Mouse (Mus musculus) lung, embryonic 15.5 days (tissue): ENCODE data around the gene Mef2b. TPM values are rescaled to one million over a fixed set of nuclear protein-coding genes. Genes with fewer than 3 reads are reported as not detected.
A peak's percentile ranks its signal among the peaks of the same experiment; 100 is the strongest.

Source experiments
- ATAC-seq: fragments of 200-750 bp; cut with Nextera tagmentation; 2 replicates; pipeline ENCODE4 v1.8.0; 2017; ENCODE audit warnings: moderate number of reproducible peaks, borderline replicate concordance; ENCODE audit not compliant: low FRiP score, low TSS enrichment; ENCODE audit errors: extremely low read depth
- H3K27ac ChIP-seq: fragments of 300-500 bp; sonication (generic); 2 replicates; pipeline ENCODE4 v1.5.1; 2015; ENCODE audit warnings: moderate library complexity, mild to moderate bottlenecking, inconsistent platforms
- H3K27me3 ChIP-seq: fragments of 300-500 bp; sonication (generic); 2 replicates; pipeline ENCODE4 v1.6.1; 2015; ENCODE audit warnings: inconsistent platforms
- H3K36me3 ChIP-seq: fragments of 300-500 bp; sonication (generic); 2 replicates; pipeline ENCODE4 v1.6.1; 2015; ENCODE audit warnings: inconsistent platforms
- H3K4me1 ChIP-seq: fragments of 300-500 bp; sonication (generic); 2 replicates; pipeline ENCODE4 v1.6.1; 2015; ENCODE audit warnings: inconsistent platforms
- H3K4me2 ChIP-seq: fragments of 300-500 bp; sonication (generic); 2 replicates; pipeline ENCODE4 v1.6.1; 2015; ENCODE audit warnings: inconsistent platforms, mild to moderate bottlenecking, moderate library complexity
- H3K4me3 ChIP-seq: fragments of 300-500 bp; sonication (generic); 2 replicates; pipeline ENCODE4 v1.5.1; 2015; ENCODE audit warnings: mild to moderate bottlenecking, inconsistent platforms
- H3K9ac ChIP-seq: fragments of 300-500 bp; sonication (generic); 2 replicates; pipeline ENCODE4 v1.6.1; 2015; ENCODE audit warnings: inconsistent platforms
- H3K9me3 ChIP-seq: fragments of 300-500 bp; sonication (generic); 2 replicates; pipeline ENCODE4 v1.6.1; 2016; ENCODE audit warnings: inconsistent platforms
- WGBS: fragments of 180-500 bp; shearing (Covaris S2); methylation state at CpG from one replicate; pipeline ENCODE4 v1.1.7; 2015; 5-methylcytosine and 5-hydroxymethylcytosine counted together
- polyA plus RNA-seq: library from polyadenylated mRNA; unstranded; fragments of >200 nt; fragmentation: Nextera tagmentation; extraction: Ambion mirVana; gene quantifications from 2 replicates; pipeline ENCODE4 v1.2.1, GENCODE M21; 2015

Gene Mef2b
- polyA plus RNA-seq, 1 experiment from 2014 or later: 0.22 TPM

DNA sequence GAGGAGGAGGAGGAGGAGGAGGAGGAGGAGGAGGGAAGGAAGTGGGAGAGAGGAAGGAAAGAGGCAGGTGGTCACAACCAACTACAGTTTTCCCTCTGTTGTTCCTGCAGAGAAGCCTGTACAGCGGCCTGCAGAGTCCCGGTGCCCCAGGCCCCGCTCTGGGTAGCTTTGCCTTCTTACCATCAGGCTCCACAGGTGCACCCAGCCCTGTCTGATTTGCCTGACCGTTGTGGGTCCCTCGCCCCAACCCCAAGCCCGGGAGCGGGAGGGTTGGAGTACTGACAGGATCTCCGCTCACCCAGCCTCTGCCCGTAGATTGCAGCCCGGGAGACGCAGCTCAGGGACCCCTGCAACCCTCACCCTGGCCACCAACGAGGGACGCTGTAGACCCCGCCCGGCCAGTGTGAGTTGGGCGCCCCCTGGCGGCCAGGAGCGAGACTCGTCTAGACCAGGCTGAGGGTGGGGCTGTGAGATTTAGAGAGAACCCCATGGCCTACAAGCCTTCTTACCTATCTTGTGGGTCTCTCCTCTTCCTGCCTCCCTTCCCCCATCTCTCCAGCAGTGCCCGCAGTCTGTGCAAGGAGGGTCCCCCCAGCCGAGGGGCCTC is 27.1 kb downstream of the Mef2b start:
- Histone ChIP-seq H3K4me3 (0 out of 2 replicates have a peak overlapping the region, but pooled peaks have one; percentile 18), H3K27ac (no peak overlapping the region), H3K9ac (0 out of 2 replicates have a peak overlapping the region, but pooled peaks have one; percentile 17), H3K9me3 (no peaks in the 10 kb centered on the region), H3K27me3 (peaks cover 22% of the 10 kb centered on the region), H3K36me3 (no peaks in the 10 kb centered on the region), H3K4me2 (peak overlapping the region; percentile 50), H3K4me1 (peaks cover 6% of the 10 kb centered on the region)
- WGBS: under 1% methylated on average over 21 of the region's 21 CpGs
- ATAC-seq: peak; percentile 80

DNA sequence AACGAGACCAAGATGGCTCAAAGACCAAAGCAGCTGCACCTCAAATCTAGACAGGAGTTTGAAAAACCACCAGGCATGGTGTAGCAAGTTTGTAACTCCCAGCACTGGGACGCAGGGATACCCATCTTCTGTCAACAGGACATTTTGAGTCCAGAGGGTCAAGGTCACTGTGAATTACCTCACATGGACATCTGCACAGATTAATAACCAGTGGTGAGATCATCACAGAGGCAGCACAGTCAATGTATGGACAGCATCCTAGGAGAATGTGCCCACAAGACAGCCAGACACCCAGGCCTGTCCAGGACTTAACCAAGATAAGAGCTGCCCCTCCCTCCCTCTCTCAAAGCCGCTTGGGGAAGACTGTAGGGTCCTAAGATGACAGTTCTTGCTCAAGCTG is 30.6 kb downstream of the Mef2b start:
- Histone ChIP-seq H3K27ac (no peak overlapping the region), H3K9me3 (no peaks in the 10 kb centered on the region), H3K4me1 (peaks cover 22% of the 10 kb centered on the region), H3K4me2 (no peak overlapping the region), H3K9ac (no peak overlapping the region), H3K27me3 (peaks cover 14% of the 10 kb centered on the region), H3K4me3 (no peak overlapping the region), H3K36me3 (no peaks in the 10 kb centered on the region)
- WGBS: 66% methylated on average over 3 of the region's 3 CpGs
- ATAC-seq: no peak

DNA sequence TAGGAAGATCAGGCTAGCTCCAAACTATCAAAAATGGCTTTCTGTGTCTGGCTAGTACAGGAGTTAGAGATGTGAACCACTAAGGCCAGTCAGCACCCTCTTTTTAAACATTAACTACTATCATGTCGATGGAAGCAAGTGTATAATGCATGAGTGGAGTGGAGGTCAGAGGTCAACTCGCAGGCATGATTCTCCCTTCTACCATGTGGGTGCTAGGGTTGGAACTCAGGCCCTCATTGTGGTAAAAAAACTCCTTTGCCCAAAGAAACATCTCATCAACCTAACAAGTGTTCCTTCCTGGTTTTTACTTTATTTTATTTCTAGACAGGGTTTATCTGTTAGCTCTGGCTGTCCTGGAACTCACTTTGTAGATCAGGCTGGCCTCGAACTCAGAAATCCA is 31.2 kb downstream of the Mef2b start:
- ATAC-seq: no peak
- Histone ChIP-seq H3K27ac (no peak overlapping the region), H3K4me2 (no peak overlapping the region), H3K36me3 (no peaks in the 10 kb centered on the region), H3K4me3 (no peak overlapping the region), H3K27me3 (peaks cover 7% of the 10 kb centered on the region; the same call in 1 of the 2 replicates), H3K9ac (no peak overlapping the region), H3K4me1 (peaks cover 22% of the 10 kb centered on the region), H3K9me3 (no peaks in the 10 kb centered on the region)
- 68% methylated on average over 3 of the region's 3 CpGs for WGBS

DNA sequence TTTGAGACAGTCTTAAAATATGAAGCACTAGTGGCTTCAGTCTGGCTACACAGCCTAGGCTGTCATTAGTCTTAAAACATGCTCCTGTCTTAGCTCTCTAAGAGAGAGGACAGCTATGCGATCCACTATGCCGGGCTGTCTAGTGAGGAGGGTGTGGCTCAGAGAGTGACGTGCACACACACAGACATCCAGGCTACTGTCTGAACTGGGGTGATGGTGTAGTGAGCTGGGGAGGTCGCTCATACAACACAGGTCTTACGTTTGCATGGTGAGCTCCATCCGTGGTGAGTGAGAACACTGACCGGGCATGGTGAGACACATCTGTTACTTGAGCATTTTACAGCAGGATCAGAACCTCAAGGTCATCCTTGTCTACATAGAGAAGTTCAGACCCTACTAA is 31.7 kb downstream of the Mef2b start:
- Histone ChIP-seq H3K27ac (no peak overlapping the region), H3K4me2 (no peak overlapping the region), H3K4me1 (peaks cover 22% of the 10 kb centered on the region), H3K9ac (no peak overlapping the region), H3K27me3 (peaks cover 3% of the 10 kb centered on the region; the same call in 1 of the 2 replicates), H3K4me3 (no peak overlapping the region), H3K9me3 (no peaks in the 10 kb centered on the region), H3K36me3 (no peaks in the 10 kb centered on the region)
- no peak for ATAC-seq
- WGBS: 84% methylated on average over 7 of the region's 7 CpGs

DNA sequence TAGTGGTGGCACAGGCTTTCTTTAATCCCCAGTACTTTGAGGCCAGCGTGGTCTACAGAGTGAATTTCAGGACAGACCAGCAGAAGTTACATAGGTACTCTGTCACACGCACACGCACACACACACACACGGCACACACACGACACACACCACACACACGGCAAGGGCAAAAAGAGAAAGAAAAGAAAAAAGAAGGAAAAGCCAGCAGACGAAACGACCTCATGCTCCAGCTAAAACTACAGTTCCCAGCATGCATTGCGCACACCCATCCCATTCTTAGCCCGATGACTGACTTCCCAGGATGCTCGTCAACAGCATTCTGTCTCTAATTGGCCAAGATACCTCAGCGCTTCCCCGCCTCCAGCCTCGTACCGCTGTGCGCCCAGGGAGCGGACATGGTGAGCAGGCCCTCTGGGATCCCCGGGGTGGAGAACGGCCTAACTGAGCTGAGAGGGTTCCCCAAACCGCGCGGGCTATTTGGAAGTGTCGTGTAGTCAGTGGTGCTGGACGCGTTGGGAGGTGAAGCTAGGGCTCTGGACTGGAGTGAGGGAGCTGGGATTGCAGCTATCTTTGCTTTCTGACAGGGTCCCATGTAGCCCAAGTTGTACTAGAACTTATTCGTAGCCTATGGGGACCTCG is 32.7 kb downstream of the Mef2b start, which contains the start of gene Tmem161a:
Tmem161a (plus strand) TSS at position 314 of the 639 bp plus-strand sequence.
- Histone ChIP-seq H3K4me2 (peak within 1 kb of the TSS; percentile 56), H3K4me1 (peaks cover 17% of the 10 kb centered on the region), H3K9ac (peak within 1 kb of the TSS; percentile 56), H3K27ac (peak within 1 kb of the TSS; percentile 29; the same call in 1 of the 2 replicates), H3K4me3 (peak within 1 kb of the TSS; percentile 52), H3K9me3 (no peaks in the 10 kb centered on the region), H3K27me3 (no peaks in the 10 kb centered on the region), H3K36me3 (peaks cover 5% of the 10 kb centered on the region; the same call in 1 of the 2 replicates)
- ATAC-seq: peak; percentile 96
- 2% methylated on average over 27 of the region's 27 CpGs for WGBS

DNA sequence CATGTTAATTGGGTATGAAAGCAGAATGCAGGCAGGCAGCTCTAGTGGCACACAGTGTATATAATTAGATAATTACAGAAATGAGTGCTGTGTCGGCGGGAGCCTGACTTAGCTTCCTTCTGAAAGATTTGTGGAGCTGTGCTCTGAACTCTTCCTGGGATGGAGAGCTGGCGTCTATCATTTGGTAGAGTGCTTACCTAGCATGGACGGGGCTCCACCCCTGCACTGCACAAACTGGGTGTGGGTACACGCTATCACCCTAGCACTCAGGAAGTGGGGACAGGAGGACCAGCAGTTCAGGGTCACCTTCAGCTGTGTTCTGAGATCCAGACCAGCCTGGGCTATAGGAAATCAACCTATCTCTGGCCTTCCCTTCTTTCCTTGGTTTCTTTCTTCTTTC is 33.8 kb downstream of the Mef2b start:
- Histone ChIP-seq H3K27ac (no peak overlapping the region), H3K9ac (no peak overlapping the region)

DNA sequence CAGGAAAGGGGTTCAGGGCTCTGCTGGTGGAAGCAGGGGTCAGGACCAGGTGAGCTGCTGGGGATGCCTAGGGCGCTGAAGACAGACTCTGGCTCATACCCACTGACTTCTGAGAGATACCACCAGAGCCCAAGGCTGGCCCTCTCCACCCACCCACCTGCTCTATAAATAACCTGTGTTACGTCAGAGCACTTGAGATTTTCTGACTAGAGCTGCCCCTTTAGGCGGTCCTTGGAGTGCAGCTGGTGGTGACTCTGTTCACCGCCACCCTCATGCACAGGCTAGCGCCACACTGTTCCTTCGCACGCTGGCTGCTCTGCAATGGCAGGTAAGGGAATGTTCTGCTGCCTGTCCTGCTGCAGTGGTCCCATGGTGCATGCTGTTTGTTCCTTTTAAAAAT is 34.6 kb downstream of the Mef2b start:
- WGBS: 57% methylated on average over 7 of the region's 7 CpGs
- Histone ChIP-seq H3K4me2 (0 out of 2 replicates have a peak overlapping the region, but pooled peaks have one; percentile 13), H3K4me1 (peaks cover 17% of the 10 kb centered on the region), H3K9ac (no peak overlapping the region), H3K27ac (no peak overlapping the region), H3K36me3 (peaks cover 14% of the 10 kb centered on the region; the same call in 1 of the 2 replicates), H3K4me3 (no peak overlapping the region), H3K27me3 (no peaks in the 10 kb centered on the region), H3K9me3 (no peaks in the 10 kb centered on the region)
- ATAC-seq: 0 out of 2 replicates have a peak, but pooled peaks have one; percentile 3

More for the DNA sequence above, 33.8 kb downstream of the Mef2b start:
- Histone ChIP-seq H3K9me3 (no peaks in the 10 kb centered on the region), H3K36me3 (peaks cover 9% of the 10 kb centered on the region; the same call in 1 of the 2 replicates), H3K27me3 (no peaks in the 10 kb centered on the region), H3K4me3 (no peak overlapping the region; the same call in 1 of the 2 replicates), H3K4me2 (peak overlapping the region; percentile 56; the same call in 1 of the 2 replicates), H3K4me1 (peaks cover 17% of the 10 kb centered on the region)
- no peak for ATAC-seq
- 75% methylated on average over 5 of the region's 5 CpGs for WGBS

DNA sequence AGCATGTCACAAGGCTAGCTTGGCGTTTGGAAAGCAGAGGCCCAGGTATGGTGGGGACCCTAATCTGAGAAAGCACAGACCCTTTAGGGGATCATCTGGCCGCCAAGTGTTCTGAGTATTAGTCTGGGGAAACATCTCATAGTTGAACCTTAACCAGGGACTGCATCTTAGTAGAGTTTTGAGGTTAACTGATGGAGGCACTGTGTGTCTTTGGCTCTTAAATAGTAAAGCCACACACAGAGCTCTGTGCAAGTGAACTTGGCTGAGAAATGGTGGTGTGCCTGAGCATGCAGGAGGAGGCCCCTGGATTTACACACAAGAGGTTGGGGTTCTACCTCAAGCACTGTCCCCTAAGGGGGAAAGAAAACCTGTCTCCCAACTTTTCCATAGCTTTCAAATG is 38.7 kb downstream of the Mef2b start:
- peaks cover 44% of the 10 kb centered on the region for H3K36me3 ChIP-seq
- H3K4me2 ChIP-seq: no peak overlapping the region
- H3K27me3 ChIP-seq: no peaks in the 10 kb centered on the region
- WGBS: 90% methylated on average over 2 of the region's 2 CpGs
- no peaks in the 10 kb centered on the region for H3K9me3 ChIP-seq
- H3K4me1 ChIP-seq: peaks cover 12% of the 10 kb centered on the region
- no peak overlapping the region for H3K27ac ChIP-seq
- no peak for ATAC-seq
- no peak overlapping the region for H3K4me3 ChIP-seq
- H3K9ac ChIP-seq: no peak overlapping the region

DNA sequence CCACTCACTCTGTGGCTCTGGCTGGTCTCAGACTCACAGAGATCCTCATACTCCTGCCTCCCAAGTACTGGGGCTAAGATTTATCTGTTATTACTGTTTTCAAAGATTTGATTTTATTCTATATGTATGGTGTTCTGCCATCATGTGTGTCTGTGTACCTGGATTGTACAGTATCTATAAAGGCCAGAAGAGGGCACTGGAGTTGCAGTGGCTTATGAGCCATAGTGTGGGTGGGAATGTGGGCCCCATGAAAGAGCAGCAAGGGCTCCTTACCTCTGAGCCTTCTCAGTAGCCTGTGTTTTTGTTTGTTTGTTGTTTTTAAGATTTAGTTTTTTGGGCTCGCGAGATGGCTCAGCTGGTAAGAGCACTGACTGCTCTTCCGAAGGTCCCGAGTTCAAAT is 39.6 kb downstream of the Mef2b start:
- no peak overlapping the region for H3K4me2 ChIP-seq
- no peaks in the 10 kb centered on the region for H3K9me3 ChIP-seq
- no peaks in the 10 kb centered on the region for H3K27me3 ChIP-seq
- no peak overlapping the region for H3K27ac ChIP-seq
- WGBS: 97% methylated on average over 4 of the region's 4 CpGs
- no peak for ATAC-seq
- H3K4me3 ChIP-seq: no peak overlapping the region
- H3K9ac ChIP-seq: no peak overlapping the region
- H3K4me1 ChIP-seq: peaks cover 3% of the 10 kb centered on the region
- H3K36me3 ChIP-seq: peaks cover 46% of the 10 kb centered on the region

DNA sequence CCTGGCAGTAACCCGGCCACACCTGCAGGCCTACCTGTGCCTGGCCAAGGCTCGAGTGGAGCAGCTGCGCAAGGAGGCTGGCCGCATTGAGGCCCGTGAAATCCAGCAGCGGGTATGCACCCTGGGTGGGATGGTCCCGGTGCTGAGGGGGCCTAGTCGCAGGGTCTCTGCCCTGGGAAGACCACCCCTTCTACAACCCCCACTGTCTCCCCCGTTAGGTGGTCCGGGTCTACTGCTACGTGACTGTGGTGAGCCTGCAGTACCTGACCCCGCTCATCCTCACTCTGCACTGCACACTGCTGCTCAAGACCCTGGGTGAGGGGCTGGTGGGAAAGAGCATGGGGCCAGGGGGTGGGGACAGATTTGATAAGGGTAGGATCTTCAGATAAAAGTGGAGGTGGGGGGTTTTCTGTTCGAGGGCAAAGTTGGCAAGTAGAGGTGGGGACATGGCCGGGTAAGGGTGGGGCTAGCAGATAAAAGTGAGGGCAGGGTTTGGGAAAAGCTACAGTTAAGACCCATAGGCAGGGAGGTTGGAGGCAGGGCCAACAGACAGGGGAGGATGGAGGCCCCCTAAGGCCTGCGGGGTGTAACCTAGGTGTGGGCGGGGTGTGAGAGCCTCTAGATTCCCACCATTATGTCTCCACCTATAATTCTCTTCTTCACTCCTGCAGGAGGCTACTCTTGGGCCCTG is 41.8 kb downstream of the Mef2b start:
- 0 out of 2 replicates have a peak, but pooled peaks have one; percentile 12 for ATAC-seq
- Histone ChIP-seq H3K27ac (no peak overlapping the region), H3K36me3 (peaks cover 46% of the 10 kb centered on the region), H3K4me3 (no peak overlapping the region), H3K4me1 (no peaks in the 10 kb centered on the region), H3K9me3 (no peaks in the 10 kb centered on the region), H3K27me3 (no peaks in the 10 kb centered on the region), H3K4me2 (no peak overlapping the region), H3K9ac (no peak overlapping the region)
- 74% methylated on average over 16 of the region's 16 CpGs for WGBS

DNA sequence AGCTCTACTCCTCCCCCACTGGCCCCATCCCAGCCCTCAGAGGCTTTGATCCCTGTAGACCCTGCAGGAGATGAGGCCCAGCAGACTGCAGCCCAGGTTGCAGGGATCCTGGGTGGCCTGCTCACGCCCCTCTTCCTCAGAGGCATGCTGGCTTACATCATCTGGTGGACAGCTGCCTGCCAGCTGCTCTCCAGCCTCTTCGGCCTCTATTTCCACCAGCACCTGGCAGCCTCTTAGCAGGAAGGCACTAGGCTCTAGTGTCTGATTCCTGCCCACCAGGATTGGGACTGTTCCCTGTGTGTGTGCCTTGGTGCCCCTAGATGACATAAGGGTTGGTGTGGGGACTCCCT is 42.4 kb downstream of the Mef2b start:
- H3K36me3 ChIP-seq: peaks cover 44% of the 10 kb centered on the region
- no peak overlapping the region for H3K4me2 ChIP-seq
- H3K9me3 ChIP-seq: no peaks in the 10 kb centered on the region
- ATAC-seq: 0 out of 2 replicates have a peak, but pooled peaks have one; percentile 19
- no peaks in the 10 kb centered on the region for H3K27me3 ChIP-seq
- no peak overlapping the region for H3K27ac ChIP-seq
- no peak overlapping the region for H3K4me3 ChIP-seq
- no peak overlapping the region for H3K9ac ChIP-seq
- 43% methylated on average over 2 of the region's 2 CpGs for WGBS
- H3K4me1 ChIP-seq: no peaks in the 10 kb centered on the region

DNA sequence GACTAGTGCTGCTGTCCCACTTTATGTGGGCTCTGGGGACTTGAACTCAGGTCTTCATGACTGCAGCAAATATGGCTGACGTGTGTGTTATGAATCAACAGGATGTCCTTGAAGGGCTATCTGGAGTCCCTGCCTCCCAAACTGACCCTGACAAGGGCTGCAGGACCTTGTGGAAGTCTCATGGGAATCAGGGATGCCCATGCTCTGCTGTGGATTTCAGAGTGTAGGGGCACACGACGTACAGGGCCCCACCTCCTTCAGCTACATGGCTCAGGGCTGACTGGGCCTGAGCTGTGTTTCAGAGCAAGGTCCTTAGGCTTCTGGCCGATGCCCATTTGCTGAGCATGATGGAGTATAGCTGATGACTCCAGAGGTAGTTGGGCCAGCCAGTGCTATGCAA is 43.7 kb downstream of the Mef2b start:
- Histone ChIP-seq H3K4me1 (no peaks in the 10 kb centered on the region), H3K4me2 (no peak overlapping the region), H3K36me3 (peaks cover 38% of the 10 kb centered on the region), H3K9me3 (no peaks in the 10 kb centered on the region), H3K27me3 (no peaks in the 10 kb centered on the region), H3K27ac (no peak overlapping the region), H3K4me3 (no peak overlapping the region), H3K9ac (no peak overlapping the region)
- WGBS: 85% methylated on average over 4 of the region's 4 CpGs
- ATAC-seq: no peak
